ENCODE assay signal across 26 mouse cellular contexts in genomic region chr1:133396693-133397092, GRCm38 (mm10). TPM values are rescaled to one million over a fixed set of nuclear protein-coding genes. Genes with fewer than 3 reads are reported as not detected.
A peak's percentile ranks its signal among the peaks of the same experiment; 100 is the strongest.
DNase-seq lines count a peak whose midpoint lies in the region; ATAC-seq lines count a peak whose summit lies in the region.
"Had no signal": no experiment of that assay in that cellular context is flagged by ENCODE, and none has a peak within 500 bp of the region (broad histone marks: within the 10 kb centered on the region; RNA-seq: fewer than 3 reads in every experiment).

No protein-coding gene starts in this region.

- no peak for ATAC-seq in heart, embryonic 13.5 days (ENCODE audit: extremely low read depth, insufficient number of reproducible peaks, low FRiP score, low TSS enrichment)
- ATAC-seq in heart, embryonic 11.5 days (replicated peaks; ENCODE audit: insufficient number of reproducible peaks, low FRiP score, low TSS enrichment), result no peak
- ATAC-seq in midbrain, embryonic 11.5 days (ENCODE audit: low FRiP score), result no peak
- ATAC-seq in midbrain, embryonic 13.5 days, result no peak
- no peak for ATAC-seq in hindbrain, embryonic 15.5 days (ENCODE audit: low FRiP score, low read depth)
- ATAC-seq: intestine, embryonic 16.5 days had no signal

- H3K9ac ChIP-seq in heart, embryonic 13.5 days, result no peak overlapping the region
- no peak overlapping the region for H3K9ac ChIP-seq in heart, embryonic 11.5 days (ENCODE audit: low read depth, low read length)
- H3K9ac ChIP-seq in midbrain, embryonic 11.5 days (ENCODE audit: low read length), result no peak overlapping the region
- no peak overlapping the region for H3K9ac ChIP-seq in midbrain, embryonic 13.5 days (replicated peaks)
- no peak overlapping the region for H3K9ac ChIP-seq in hindbrain, embryonic 15.5 days
- H3K9ac ChIP-seq: heart, embryonic 15.5 days; limb, embryonic 15.5 days; liver, embryonic 14.5 days; lung, embryonic 14.5 days had no signal

- peaks cover 29% of the 10 kb centered on the region for H3K4me1 ChIP-seq in heart, embryonic 13.5 days
- peaks cover 3% of the 10 kb centered on the region; the same call in 1 of the 2 replicates for H3K4me1 ChIP-seq in heart, embryonic 11.5 days (ENCODE audit: control insufficient read depth, insufficient read depth, low read length)
- peaks cover 35% of the 10 kb centered on the region for H3K4me1 ChIP-seq in midbrain, embryonic 11.5 days (ENCODE audit: control insufficient read depth, insufficient read depth, low read length)
- H3K4me1 ChIP-seq in midbrain, embryonic 13.5 days (replicated peaks), result peaks cover 40% of the 10 kb centered on the region
- peaks cover 26% of the 10 kb centered on the region for H3K4me1 ChIP-seq in hindbrain, embryonic 15.5 days (replicated peaks)

- H3K4me3 ChIP-seq in heart, embryonic 13.5 days, result no peak overlapping the region
- no peak overlapping the region for H3K4me3 ChIP-seq in heart, embryonic 11.5 days (ENCODE audit: low read depth, low read length)
- H3K4me3 ChIP-seq in midbrain, embryonic 11.5 days (ENCODE audit: low read depth, low read length), result no peak overlapping the region
- no peak overlapping the region for H3K4me3 ChIP-seq in midbrain, embryonic 13.5 days (replicated peaks)
- H3K4me3 ChIP-seq in hindbrain, embryonic 15.5 days, result no peak overlapping the region
- H3K4me3 ChIP-seq: forebrain, embryonic 10.5 days; heart, adult 2 months; heart, embryonic 15.5 days; limb, embryonic 15.5 days; megakaryocyte, embryonic 14.5 days had no signal

- DNase-seq in midbrain, embryonic 11.5 days (ENCODE audit: low spot score, missing footprints), result no peak
- peak; percentile 53 for DNase-seq in ES-CJ7 (ENCODE audit: low read depth, low spot score)
- no peak for DNase-seq in lung, postnatal 36 days
- DNase-seq in adrenal gland, postnatal 36 days, result no peak
- DNase-seq: cerebellum, adult 11 months; forebrain, postnatal 0 days; gastrocnemius, postnatal 36 days; heart, adult 2 months; kidney, postnatal 36 days; lung, embryonic 14.5 days; thymus, adult 2 months had no signal

- H3K36me3 ChIP-seq in heart, embryonic 13.5 days, result peaks cover 13% of the 10 kb centered on the region
- H3K36me3 ChIP-seq in heart, embryonic 11.5 days (ENCODE audit: control insufficient read depth, insufficient read depth, low read length), result no peaks in the 10 kb centered on the region
- peaks cover 10% of the 10 kb centered on the region for H3K36me3 ChIP-seq in midbrain, embryonic 11.5 days (ENCODE audit: control insufficient read depth, insufficient read depth, low read length)
- H3K36me3 ChIP-seq in midbrain, embryonic 13.5 days, result peaks cover 13% of the 10 kb centered on the region
- H3K36me3 ChIP-seq in hindbrain, embryonic 15.5 days, result peaks cover 2% of the 10 kb centered on the region; the same call in 1 of the 2 replicates
- H3K36me3 ChIP-seq: heart, embryonic 15.5 days had no signal

- H3K4me2 ChIP-seq in heart, embryonic 13.5 days, result no peak overlapping the region
- H3K4me2 ChIP-seq in heart, embryonic 11.5 days, result no peak overlapping the region
- peak overlapping the region; percentile 14; the same call in 1 of the 2 replicates for H3K4me2 ChIP-seq in midbrain, embryonic 11.5 days
- H3K4me2 ChIP-seq in midbrain, embryonic 13.5 days (replicated peaks), result no peak overlapping the region
- H3K4me2 ChIP-seq in hindbrain, embryonic 15.5 days, result no peak overlapping the region
- H3K4me2 ChIP-seq: heart, embryonic 15.5 days; limb, embryonic 15.5 days; lung, embryonic 14.5 days had no signal

- no peaks in the 10 kb centered on the region for H3K27me3 ChIP-seq in heart, embryonic 13.5 days (replicated peaks)
- H3K27me3 ChIP-seq in heart, embryonic 11.5 days (ENCODE audit: control insufficient read depth, insufficient read depth, low read length), result no peaks in the 10 kb centered on the region
- H3K27me3 ChIP-seq in midbrain, embryonic 11.5 days (ENCODE audit: control insufficient read depth, insufficient read depth, low read length), result no peaks in the 10 kb centered on the region
- no peaks in the 10 kb centered on the region for H3K27me3 ChIP-seq in midbrain, embryonic 13.5 days
- H3K27me3 ChIP-seq in hindbrain, embryonic 15.5 days, result no peaks in the 10 kb centered on the region
- H3K27me3 ChIP-seq: heart, embryonic 15.5 days; limb, embryonic 15.5 days had no signal

- no peaks in the 10 kb centered on the region for H3K9me3 ChIP-seq in heart, embryonic 13.5 days
- no peaks in the 10 kb centered on the region for H3K9me3 ChIP-seq in heart, embryonic 11.5 days (replicated peaks; ENCODE audit: control insufficient read depth, low read length)
- H3K9me3 ChIP-seq in midbrain, embryonic 11.5 days (ENCODE audit: control insufficient read depth, low read length), result no peaks in the 10 kb centered on the region; the same call in 1 of the 2 replicates
- H3K9me3 ChIP-seq in midbrain, embryonic 13.5 days, result no peaks in the 10 kb centered on the region
- no peaks in the 10 kb centered on the region for H3K9me3 ChIP-seq in hindbrain, embryonic 15.5 days
- H3K9me3 ChIP-seq: forebrain, embryonic 10.5 days; heart, embryonic 15.5 days; limb, embryonic 15.5 days; megakaryocyte, embryonic 14.5 days had no signal

- 79% methylated on average over 5 of the region's 5 CpGs for WGBS in heart, embryonic 13.5 days
- WGBS in heart, embryonic 11.5 days (ENCODE audit: insufficient replicate concordance), result 84% methylated on average over 5 of the region's 5 CpGs
- WGBS in midbrain, embryonic 11.5 days, result 79% methylated on average over 5 of the region's 5 CpGs
- 81% methylated on average over 5 of the region's 5 CpGs for WGBS in midbrain, embryonic 13.5 days
- WGBS in hindbrain, embryonic 15.5 days, result 86% methylated on average over 5 of the region's 5 CpGs

- 0 out of 2 replicates have a peak overlapping the region, but pooled peaks have one; percentile 86 for H3K27ac ChIP-seq in heart, embryonic 13.5 days (replicated peaks)
- H3K27ac ChIP-seq in heart, embryonic 11.5 days (ENCODE audit: low read depth, low read length), result no peak overlapping the region
- H3K27ac ChIP-seq in midbrain, embryonic 11.5 days (ENCODE audit: low read depth, low read length), result no peak overlapping the region
- no peak overlapping the region for H3K27ac ChIP-seq in midbrain, embryonic 13.5 days
- 0 out of 2 replicates have a peak overlapping the region, but pooled peaks have one; percentile 83 for H3K27ac ChIP-seq in hindbrain, embryonic 15.5 days (replicated peaks)
- H3K27ac ChIP-seq: liver, embryonic 14.5 days had no signal

RNA-seq across cellular contexts. Expression of gene Sox13, which starts 27.5 kb away (rescaled TPM):
- polyA plus RNA-seq in heart, embryonic 13.5 days (2015; fragmentation: Nextera tagmentation; extraction: Ambion mirVana), result 4.3 and 4.9 TPM in 2 replicates
- 3.3 and 3.7 TPM in 2 replicates for polyA plus RNA-seq in heart, embryonic 11.5 days (2014; fragmentation: Nextera tagmentation; extraction: Ambion mirVana)
- 22.3 and 23.9 TPM in 2 replicates for polyA plus RNA-seq in midbrain, embryonic 11.5 days (2014; fragmentation: Nextera tagmentation; extraction: Ambion mirVana)
- polyA plus RNA-seq in midbrain, embryonic 13.5 days (2015; fragmentation: Nextera tagmentation; extraction: Ambion mirVana), result 12.5 and 13.9 TPM in 2 replicates
- 6.0 and 7.3 TPM in 2 replicates for polyA plus RNA-seq in hindbrain, embryonic 15.5 days (2015; fragmentation: Nextera tagmentation; extraction: Ambion mirVana)
- 10 to 100 TPM; 12.6 to 17.5 TPM for total RNA-seq in adrenal gland, postnatal 36 days (2021)

RNA-seq across cellular contexts. Expression of gene Etnk2, which starts 33.3 kb away (rescaled TPM):
- 1.5 and 1.6 TPM in 2 replicates for polyA plus RNA-seq in heart, embryonic 13.5 days (2015; fragmentation: Nextera tagmentation; extraction: Ambion mirVana)
- polyA plus RNA-seq in heart, embryonic 11.5 days (2014; fragmentation: Nextera tagmentation; extraction: Ambion mirVana), result 1.5 TPM in 2 replicates
- 2.1 and 2.5 TPM in 2 replicates for polyA plus RNA-seq in midbrain, embryonic 11.5 days (2014; fragmentation: Nextera tagmentation; extraction: Ambion mirVana)
- polyA plus RNA-seq in midbrain, embryonic 13.5 days (2015; fragmentation: Nextera tagmentation; extraction: Ambion mirVana), result 7.3 and 7.6 TPM in 2 replicates
- 21.1 and 22.4 TPM in 2 replicates for polyA plus RNA-seq in hindbrain, embryonic 15.5 days (2015; fragmentation: Nextera tagmentation; extraction: Ambion mirVana)
- total RNA-seq in adrenal gland, postnatal 36 days (2021), result 10 to 100 TPM in 1 of 2 experiments, 1 to 10 TPM in 1; 4.6 to 24.7 TPM
- total RNA-seq: hematopoietic stem cell, adult 5-6 weeks; neutrophil, adult 5-6 weeks had no signal

RNA-seq across cellular contexts. Expression of gene Ren1, which starts 46.4 kb away (rescaled TPM):
- polyA plus RNA-seq in heart, embryonic 13.5 days (2015; fragmentation: Nextera tagmentation; extraction: Ambion mirVana), result 0.39 TPM in 1 of 2 replicates, not detected in the other
- polyA plus RNA-seq in heart, embryonic 11.5 days (2014; fragmentation: Nextera tagmentation; extraction: Ambion mirVana), result not detected in 2 replicates
- not detected in 2 replicates for polyA plus RNA-seq in midbrain, embryonic 11.5 days (2014; fragmentation: Nextera tagmentation; extraction: Ambion mirVana)
- polyA plus RNA-seq in midbrain, embryonic 13.5 days (2015; fragmentation: Nextera tagmentation; extraction: Ambion mirVana), result not detected in 2 replicates
- polyA plus RNA-seq in hindbrain, embryonic 15.5 days (2015; fragmentation: Nextera tagmentation; extraction: Ambion mirVana), result 7.9 and 11.1 TPM in 2 replicates
- 1 to 10 TPM; 3.1 to 6.9 TPM for total RNA-seq in adrenal gland, postnatal 36 days (2021)
- total RNA-seq: gastrocnemius, postnatal 36 days; hematopoietic stem cell, adult 5-6 weeks; left cerebral cortex, adult 18-20 months; left cerebral cortex, postnatal 36 days; neutrophil, adult 5-6 weeks had no signal
- polyA plus RNA-seq: embryonic facial prominence, embryonic 11.5 days; forebrain, embryonic 10.5 days had no signal

Comparison
In these comparisons a context has a peak if more than half of its experiments do, and no peak if none do; other contexts are left out.
1. H3K27ac ChIP-seq: peak in heart, embryonic 13.5 days (single experiment) and hindbrain, embryonic 15.5 days (single experiment); none in heart, embryonic 11.5 days (single experiment), midbrain, embryonic 11.5 days (single experiment) and midbrain, embryonic 13.5 days (single experiment).